Mouse (Mus musculus): ENCODE measurements around the gene Ushbp1.
"Not testable (repeated sequence)": the region's sequence is repeated elsewhere in the genome, so short reads cannot be mapped to it uniquely, and the experiment has no call there.

- TF ChIP-seq CTCF (IDR thresholded peaks at IDR 0.05; ENCODE audit: insufficient read depth, low read length); POLR2A (IDR thresholded peaks at IDR 0.05; ENCODE audit: borderline replicate concordance, extremely low read depth, low read depth, low read length): not testable (repeated sequence)
Measured at GRCm38 (mm10) chr8:71337834-71338233, 57.8 kb downstream of the Ushbp1 start.

All from lung, adult 2 months (tissue).